Mouse (Mus musculus) cerebellum, postnatal 4 days (tissue): ENCODE data around the gene Aplp1.

ENCODE experiments used
- DNase-seq, 2 experiments: peaks; one replicate each; pipeline ENCODE4 v3.0.0; 2022; ENCODE audit warnings: low spot score in 2 of 2, mixed read lengths in 1 of 2

Aplp1 gene

DNA sequence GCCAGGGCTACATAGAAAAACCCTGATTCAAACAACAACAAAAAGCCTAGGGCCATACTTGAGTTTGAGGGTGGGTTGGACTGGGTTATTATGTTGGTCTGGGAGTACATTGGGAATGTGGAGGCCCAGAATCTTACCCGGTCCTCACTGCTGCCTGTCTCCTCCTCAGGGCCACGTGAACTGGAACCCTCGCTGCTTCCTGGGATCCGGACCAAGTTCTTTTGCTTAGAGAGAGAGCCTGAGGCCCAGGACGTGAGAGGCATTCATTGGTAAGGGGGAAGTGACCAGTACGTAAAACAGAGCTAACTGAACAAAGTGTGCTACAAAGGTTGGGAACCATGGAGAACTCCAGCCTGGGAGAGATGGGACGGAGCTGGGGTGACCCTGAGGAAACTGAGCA lies 4.9 kb upstream of the Aplp1 start:
- DNase-seq: no peak

DNA sequence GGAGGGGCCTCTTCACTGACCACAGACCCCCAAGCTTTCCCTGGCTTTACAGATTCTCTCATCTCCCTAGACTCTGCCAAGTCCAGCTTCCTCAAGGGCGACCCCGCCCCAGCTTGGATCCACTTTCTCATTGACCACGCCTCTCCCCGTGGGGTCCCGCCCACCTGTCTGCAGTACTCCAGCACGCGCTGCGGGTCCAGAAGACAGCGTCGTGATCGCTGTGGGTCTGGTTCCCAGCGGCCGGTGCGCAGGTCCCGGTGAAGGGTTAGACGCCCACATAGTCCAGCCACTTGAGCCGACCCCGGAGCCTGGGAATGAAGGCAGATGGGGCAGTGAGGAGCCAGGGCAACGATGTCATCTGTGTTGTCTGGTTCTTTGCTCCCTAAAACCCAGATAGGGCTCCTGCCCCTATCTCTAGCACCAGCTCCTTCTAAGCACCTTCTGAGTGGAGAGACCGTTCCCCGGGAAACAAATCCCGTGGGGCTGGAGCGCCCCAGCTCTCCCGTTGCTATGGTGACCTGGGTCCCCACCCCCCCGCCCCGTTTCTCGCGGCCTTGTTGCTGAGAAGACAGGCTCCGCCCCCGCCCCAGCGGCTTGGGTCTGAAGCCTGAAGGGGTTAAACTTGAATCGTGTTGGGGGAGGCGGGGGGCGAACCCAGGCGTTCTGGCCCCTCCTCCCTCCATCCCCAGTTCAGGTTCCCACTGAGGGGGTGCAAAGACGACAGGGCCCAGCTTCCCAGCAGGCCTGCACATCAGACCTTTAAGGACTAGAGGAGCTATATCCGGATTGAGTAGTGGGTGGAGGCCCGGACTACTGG lies 973 bp downstream of the Aplp1 start:
- peak in 1 of 2 experiments; percentile 62 for DNase-seq

DNA sequence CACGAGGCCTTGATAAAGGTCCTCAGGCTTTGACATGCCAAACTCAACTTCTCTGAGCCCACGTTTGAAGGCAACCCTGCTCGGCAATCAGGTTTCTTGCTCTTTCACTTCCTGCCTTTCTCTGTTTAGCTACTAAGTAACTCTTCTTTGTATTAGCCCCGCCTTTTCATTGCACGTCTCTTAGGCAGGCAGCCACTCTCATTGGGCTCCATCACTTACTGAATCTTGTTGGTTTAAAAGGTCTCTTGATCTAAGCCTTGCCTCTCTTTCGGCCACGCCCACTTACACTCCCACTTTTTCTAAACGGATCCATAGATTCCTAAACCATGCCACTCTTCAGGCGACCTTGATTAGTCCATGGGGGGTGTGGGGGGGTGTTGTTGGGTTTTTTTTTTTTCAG lies 1.6 kb downstream of the Aplp1 start:
- no peak for DNase-seq

DNA sequence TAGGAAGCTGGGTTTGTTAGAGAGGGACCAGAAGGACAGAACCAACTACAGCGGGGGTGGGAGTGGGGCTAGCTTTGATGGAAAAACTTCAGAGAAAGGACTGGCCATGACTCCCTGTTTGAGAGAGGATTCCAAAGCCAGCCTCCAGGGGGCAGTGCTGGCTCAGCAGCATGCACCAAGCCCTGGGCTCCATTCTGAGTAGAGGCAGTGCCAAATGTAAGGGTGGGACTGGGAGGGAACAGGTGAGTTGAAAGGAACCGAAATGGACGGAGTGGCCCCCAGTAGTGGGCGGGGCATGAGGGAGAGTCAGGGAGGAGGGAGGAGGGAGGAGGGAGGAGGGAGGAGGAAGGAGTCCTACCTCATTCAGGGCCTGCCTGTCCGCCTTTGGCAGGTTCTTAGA lies 4.6 kb downstream of the Aplp1 start:
- DNase-seq: peak in 1 of 2 experiments; percentile 72

DNA sequence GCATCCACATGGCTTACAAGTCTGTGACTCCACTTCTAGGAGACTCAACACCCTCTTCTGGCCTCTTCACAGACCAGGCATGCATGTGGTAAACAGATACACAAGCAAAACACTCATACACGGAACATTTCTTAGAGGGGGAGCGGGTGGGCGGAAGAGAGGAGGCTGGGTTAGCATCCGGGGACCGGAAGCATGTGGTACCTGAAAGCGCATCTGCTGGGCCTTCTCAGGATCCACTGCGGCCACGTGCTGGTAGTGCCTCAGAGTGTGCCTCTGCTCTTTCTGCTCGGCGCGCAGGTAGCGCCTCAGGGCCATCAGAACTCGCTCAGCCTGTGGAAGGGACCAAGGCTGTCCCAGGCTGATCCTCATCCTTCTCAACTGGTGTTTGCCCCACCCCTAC lies 5.6 kb downstream of the Aplp1 start:
- DNase-seq: no peak

DNA sequence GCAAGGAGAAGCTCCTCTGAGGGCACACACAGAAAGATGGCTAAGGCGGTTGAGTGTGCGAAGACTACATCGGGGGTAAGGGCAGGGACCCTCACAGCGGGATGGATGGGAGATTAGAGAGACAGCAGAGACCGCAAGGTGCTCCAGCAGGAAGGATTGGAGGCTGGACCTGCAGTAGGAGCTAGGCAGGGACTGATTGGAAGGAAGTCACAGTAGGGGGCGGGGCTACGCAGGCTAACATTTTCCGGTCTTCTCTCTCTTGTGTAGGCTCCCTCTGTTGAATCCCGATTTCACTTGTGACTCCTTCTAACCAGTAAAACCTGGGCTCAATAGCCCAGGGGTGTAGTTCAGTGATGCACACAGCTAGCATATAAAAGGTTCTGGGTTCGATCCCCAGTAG lies 8.5 kb downstream of the Aplp1 start:
- DNase-seq: no peak

DNA sequence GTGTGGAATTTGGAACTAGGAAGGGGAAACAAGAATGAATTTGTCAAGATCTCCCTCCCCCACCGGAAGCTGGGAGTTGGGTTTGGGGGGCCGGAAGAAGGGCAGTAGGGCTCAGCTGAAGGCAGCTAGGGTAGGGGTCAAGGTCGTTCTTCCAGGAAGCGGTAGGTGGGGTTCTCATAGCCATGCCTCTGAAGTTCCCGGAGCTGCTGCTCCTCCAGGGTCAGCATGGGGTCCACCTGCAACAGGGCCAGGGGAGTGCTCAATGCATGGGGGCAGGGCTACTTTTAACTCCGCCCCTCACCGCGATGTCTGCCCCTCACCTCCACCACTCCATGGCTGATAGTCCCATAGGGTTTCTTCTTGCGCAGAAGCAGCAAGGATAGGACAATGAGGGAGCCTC lies 10.2 kb downstream of the Aplp1 start:
- no peak for DNase-seq

DNA sequence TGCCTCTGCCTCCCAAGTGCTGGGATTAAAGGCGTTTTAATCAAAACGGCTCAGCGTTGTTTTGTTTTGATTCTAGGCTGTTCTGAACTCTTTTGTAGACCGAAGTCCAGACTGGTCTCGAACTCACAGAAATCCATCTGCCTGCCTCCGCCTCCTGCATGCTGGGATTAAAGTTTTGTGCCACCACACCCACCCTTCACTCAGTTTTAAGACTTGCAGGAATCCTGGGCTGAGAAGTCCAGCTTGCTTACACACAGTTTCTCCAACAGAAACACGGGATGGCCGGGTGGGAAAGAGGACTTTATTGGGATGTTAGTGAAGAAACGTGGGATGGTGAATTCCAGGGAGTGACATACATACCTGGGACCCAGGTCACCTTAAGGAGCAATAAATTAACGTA lies 10.6 kb downstream of the Aplp1 start:
- DNase-seq: no peak

DNA sequence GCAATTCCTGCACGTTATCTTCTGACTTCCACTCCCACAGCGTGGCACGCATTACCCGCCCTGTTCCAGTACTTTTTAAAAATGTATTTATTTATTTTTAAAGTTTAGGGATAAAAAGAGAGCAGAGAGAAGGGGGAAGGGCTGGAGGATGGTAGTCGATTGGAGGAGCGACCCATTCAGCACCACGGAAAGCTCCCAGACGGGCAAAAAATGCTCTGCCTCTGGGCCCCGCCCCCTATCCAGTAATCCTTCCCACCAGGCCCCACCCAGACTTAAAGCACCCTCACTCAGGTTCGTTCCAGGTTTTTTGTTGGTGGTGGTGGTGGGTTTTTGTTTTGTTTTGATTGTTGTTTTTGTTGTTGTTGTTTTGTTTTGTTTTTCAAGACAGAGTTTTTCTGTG lies 11.1 kb downstream of the Aplp1 start:
- no peak for DNase-seq

DNA sequence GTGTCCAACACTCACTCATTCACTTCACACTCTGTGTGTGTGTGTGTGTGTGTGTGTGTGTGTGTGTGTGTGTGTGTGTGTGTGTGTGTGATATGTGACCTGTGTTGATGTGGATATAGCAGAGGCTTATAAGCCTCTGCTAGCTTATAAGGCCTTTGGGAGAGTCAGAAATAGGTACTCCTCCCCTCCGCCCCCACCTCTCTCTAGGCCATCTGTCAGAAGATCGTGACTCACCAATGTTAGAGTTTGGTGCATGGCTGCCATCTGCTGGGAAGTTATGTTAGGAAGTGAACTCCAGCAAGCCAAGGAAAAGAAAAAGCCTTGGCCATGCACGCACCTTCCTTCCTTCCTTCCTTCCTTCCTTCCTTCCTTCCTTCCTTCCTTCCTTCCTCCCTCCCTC lies 13.5 kb downstream of the Aplp1 start:
- DNase-seq: peak in 1 of 2 experiments; percentile 76

DNA sequence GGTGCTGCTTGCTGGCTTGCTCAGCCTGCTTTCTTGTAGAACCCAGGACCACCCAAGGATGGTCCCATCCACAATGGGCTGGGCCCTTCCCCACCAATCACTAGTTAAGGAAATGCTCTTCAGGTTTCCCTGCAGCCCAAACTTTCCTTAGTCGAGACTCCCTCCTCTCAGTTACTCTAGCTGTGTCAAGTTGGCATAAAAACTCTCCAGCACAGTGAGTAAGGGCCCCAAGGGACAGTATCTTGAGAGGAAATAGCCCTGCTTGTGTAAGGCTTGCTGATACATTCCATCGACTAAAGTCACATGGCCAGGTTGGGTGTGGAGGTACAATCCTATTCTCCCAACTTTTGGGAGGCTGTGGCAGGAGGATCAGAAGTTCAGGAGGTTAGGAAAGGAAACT lies 15.1 kb downstream of the Aplp1 start:
- no peak for DNase-seq

DNA sequence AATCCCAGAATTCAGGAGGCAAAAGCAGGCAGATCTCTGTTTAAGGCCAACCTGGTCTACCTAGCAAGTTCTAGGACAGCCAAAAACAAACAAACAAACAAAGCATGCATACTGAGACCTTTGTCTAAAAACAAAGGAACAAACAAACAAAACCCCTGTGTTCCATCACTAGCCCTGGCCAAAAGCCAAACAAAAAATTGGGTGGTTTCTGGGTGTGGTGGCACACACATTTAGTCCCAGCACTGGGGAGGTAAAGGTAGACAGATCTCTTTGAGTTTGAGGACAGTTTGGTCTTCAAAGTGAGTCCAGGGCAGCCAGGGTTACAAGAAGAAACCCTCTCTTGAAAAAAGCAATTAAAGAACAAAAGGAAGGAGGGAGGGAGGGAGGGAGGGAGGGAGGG lies 16.0 kb downstream of the Aplp1 start:
- DNase-seq: no peak

DNA sequence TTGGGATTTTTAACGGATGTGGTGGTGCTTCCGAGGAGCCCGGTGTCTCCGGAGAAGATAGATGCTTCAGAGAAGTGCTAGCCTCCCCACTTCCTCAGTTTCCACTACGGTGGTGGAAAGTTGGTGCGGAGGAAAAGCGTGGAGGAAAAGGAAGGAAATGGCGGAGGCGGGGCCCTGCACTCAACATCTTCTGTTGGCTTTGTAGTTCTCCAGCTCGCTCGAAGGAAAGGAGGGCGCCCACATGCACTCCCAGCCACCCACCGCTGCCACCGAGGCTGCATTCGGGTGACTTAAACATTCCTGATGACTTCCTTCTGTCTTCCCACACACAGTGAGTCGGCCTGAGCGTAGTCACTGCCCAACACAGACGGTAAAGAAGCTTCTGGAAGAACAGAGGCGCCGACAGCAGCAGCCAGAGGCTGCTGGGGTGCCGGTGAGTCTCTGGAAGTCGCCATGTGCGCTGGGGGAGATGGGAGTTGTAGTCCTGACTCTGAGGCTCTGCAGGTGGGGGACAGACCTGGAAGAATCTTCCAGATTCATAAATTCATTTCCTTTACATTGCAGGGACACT lies 22.2 kb downstream of the Aplp1 start:
- DNase-seq: no peak

DNA sequence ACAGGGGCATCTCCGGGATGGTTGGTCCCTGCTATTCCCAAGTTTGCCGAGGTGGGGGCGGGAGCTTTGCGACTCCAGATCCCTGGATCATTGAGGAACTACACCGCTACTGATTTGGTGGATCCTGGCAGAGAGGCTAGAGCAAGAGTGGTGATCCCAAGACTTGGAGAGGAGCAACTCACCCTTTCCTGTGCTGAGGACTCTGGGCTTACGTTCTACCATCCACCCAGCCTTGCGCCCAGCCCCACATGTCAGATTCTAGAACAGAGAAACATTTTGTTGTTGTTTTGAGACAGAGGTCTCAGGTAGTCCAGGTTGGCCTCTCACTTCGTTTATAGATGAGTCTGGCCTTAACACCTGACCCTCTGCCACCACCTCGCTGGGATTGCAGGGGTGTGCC lies 22.8 kb downstream of the Aplp1 start:
- DNase-seq: no peak

DNA sequence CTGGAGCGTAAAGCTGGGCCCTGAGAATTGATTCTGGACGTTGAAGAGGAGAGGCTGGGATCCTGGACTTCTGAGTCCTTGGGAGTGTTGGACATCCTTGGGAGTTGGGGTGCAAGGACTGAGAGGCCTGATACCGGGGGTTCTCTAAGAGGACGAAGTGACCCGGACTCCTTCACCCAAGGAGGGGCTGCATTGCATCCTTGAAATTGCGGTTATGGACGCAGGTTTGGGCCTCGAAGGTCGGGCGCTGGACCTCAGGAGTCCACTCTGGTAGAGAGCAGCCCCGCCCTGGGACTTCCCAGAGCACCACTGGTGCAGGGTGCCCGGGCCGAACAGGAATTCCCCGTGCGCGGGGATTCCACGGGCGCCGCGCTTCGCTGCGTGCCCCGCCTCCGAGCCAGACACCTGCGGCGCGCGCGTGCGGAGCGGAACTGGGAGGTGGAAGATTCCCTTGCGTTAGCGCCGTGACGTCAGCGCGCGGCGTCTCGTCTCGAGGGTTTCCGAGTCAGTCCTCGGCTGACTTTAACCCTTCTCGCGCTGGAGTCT lies 23.4 kb downstream of the Aplp1 start:
- peak; percentile 78 to 90 for DNase-seq

DNA sequence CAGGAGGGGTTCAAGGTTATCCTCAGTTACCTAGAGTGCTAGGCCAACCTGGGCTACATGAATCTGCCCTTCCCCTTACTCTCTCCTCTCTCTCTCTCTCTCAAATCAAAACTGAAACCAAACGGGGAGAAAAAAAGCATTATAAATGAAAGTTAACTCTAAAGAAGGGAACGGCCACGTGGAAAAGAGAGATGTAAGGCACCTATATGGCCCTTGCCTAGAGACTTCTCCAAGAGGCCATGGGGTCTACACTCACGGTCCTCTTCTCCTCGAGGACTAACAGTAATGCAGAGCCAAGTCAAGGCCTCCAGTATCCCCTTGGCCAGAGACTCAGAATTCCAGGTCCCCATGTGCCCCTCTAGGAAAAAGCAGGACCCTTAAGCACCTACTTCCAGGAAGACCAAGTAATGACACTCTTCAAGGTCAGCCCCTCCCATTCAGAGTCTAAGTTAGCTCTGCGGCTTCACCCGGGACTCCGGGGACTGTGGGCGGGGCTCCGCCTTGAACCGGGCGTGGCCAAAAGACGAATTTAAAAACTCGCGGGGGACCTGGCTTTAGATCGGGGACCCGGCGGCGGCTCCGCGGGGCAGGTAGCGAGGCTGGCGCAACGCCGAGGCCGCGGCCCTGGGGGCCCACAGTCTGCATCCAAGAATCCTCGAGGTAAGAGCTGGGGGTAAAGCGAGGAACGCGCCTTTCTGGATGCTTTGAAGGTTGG lies 24.0 kb downstream of the Aplp1 start, which contains the start of gene Nfkbid:
Gene Nfkbid (plus strand): TSS at position 558 of the 715 bp plus-strand sequence.
- no peak for DNase-seq

DNA sequence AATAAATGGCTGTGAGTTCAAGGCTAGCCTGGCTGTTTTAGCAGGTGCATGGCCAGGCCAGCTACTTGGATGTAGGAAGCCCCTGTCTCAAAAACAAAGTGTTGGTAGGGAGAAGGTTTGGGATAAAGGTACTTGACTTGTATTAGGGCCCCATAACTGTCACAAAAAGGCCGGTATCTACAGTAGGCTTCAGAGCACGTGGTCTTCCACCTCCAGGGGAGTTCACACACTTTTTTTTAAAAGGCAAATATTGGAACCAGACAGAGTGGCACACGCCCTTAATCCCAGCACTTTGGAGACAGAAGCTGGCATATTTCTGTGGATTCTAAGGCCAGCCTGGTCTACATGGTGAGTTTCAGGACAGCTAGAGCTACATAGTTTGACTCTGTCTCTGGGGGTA lies 24.7 kb downstream of the Aplp1 start:
- no peak for DNase-seq

DNA sequence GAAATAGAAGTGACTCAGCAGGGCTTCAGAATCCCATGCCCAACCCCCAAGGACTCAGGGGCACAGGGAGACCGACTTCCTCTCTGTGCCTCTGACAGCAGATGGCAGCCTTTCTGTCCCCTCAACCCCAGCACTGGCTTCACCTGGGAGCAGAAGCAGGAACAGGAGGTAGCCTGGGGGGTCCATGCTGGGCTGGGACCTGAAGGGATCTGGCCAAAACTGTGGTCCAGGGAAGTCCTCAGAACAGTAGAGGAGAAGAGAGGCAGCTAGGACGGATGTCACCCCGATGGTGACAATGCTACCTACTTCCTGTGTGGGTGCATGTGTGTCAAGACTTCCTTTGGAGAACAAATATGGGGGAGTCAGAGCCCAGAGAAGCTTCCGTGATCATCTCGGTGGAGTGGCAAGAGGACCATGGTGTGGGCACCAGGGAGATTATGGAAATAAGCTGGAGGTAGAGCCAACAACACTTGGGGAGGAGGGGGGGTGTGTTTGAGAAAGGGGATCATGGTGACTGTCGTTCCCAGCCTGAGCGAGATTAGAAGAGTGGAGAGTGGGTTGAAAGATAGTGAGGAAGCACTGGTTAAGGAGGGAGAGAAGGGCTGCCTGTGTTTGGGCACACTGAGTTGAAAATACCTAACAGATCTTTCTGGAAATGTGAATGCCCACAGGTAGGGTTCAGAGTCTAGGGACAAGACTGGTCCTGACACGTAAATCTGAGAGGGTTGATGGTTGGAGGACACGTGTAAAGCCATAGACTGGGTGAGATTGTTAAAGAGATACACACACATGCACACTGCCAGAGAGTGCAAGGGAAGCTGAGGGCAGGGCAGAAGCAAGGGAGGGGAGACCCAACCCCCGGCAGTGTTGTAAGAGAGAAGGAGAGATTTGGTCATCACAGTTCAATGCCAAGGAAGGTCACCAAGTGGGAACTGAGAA lies 25.5 kb downstream of the Aplp1 start, which contains the start of gene Hcst:
Gene Hcst (minus strand): TSS at position 294 of the 939 bp plus-strand sequence.
- DNase-seq: no peak

DNA sequence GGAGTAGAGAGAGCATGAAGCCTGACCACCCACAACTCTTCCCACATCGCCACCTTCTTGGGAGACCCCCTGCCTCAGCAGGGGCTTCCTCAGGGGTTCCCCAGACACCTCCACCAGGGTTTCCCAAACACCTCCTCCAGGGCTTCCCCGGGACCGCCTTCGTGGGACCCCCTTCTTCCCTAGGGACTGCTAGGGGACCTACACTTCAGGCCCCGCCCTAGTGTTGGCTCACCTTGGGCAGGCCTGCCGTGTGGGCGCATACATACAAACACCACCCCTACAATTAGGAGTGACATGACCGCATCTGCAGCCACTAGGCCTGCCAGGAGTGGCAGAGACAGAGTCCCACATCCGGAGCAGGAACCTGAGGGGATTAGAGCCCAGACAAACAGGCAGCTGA lies 27.5 kb downstream of the Aplp1 start:
- DNase-seq: no peak

DNA sequence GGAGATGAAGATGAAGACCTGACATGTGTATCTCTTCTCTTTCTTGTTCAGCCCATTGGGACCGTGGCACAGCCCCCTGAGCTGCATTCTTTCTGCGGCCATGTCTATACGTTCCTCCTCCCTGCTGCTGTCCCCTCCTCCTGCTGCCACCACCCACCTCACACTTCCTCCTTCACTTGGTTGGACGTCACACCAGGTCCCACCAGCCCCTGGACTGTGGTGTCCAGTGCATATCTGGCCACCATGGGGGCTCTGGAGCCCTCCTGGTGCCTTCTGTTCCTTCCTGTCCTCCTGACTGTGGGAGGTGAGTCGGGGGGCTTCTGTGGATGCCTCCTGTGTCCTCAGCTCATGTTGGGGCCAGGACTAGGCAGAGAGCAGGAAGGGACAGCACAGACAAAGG lies 31.7 kb downstream of the Aplp1 start, which contains the start of gene Tyrobp:
Gene Tyrobp (plus strand): TSS at position 165 of the 400 bp plus-strand sequence.
- DNase-seq: no peak

DNA sequence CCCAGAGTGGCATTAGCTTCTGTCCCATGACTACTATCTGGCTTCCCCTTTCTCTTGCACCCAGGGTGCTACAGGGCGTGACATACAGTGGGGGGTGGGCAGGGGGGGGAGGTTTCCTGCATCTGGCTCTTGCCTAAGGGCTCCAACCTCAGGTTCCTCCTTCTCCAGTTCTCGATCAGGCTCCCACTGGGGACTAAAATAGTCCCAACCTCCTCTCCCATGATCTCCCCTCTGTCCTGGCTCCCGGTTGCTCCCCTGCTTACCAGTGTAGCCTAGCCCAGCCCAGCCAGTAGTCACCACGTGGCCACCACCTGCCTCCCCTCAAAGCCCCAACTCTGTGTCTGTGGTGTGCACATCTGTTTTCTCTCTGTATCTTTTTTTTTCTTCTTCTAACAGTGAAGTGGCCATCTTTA lies 32.6 kb downstream of the Aplp1 start:
- no peak for DNase-seq
